Comparison of ENCODE assay signal across 8 mouse cellular contexts in the genomic region with DNA sequence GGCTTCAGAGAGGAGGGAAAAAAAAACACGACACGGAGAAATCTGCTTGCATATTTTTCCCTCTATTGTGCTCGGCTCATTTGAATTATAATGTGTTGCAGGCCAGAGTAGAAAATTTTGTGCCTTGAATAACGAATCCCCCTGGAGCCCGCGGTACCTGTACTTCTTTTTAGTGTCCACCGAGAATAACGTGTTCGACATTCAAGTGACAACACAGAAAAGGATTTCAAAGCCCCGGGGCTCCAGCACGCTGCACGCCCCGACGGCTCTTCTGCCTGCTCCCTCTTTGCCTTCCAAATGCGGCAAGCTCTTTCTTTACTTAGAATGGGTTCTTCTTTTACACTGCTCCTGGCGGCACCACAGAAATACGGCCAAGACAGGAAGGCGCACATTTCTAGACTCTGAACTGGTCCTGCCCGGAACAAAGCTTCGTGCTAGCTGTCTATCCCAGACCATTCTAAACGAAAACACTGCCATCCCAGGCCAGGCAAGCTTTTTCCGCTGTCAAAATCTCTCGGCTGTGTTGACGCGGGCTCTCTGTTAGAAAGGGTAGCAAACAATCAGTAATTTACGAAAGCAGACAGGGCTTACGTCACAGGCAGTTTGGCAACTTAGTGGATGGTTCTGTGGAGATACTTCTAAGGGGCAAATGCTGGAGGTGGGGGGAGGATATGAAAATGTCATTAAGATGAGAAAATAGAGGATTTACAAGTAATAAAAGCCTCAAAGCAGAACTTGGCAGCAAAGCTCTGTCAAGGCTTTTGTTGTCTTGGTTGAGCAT.
A peak's percentile ranks its signal among the peaks of the same experiment; 100 is the strongest.
DNase-seq lines count a peak whose midpoint lies in the region; ATAC-seq lines count a peak whose summit lies in the region.

No protein-coding gene starts in this region.

- H3K27me3 ChIP-seq in intestine, embryonic 15.5 days (replicated peaks): peaks cover 22% of the 10 kb centered on the region

- no peak for ATAC-seq in intestine, embryonic 15.5 days
- peak; percentile 62 for ATAC-seq in megakaryocyte, adult 5-6 weeks (ENCODE audit: poor library complexity, severe bottlenecking)

- H3K27ac ChIP-seq in intestine, embryonic 15.5 days: no peak overlapping the region

- DNase-seq in Muller cell, postnatal 12 days (ENCODE audit: inconsistent ontology term): peak; percentile 50
- DNase-seq in brain, embryonic 18.5 days (ENCODE audit: low read depth, low spot score): peak; percentile 43
- peak; percentile 35 for DNase-seq in forelimb bud, embryonic 11.5 days (ENCODE audit: low read depth, low spot score)
- DNase-seq in left cerebral cortex, adult 8-10 months (ENCODE audit: low spot score in 2 of 2): peak; percentile 34 to 38
- DNase-seq in right cerebral cortex, postnatal 4 days: peak; percentile 44
- DNase-seq in spleen, postnatal 10 days (ENCODE audit: low spot score in 2 of 2): no peak

- no peaks in the 10 kb centered on the region for H3K36me3 ChIP-seq in intestine, embryonic 15.5 days

- no peaks in the 10 kb centered on the region for H3K9me3 ChIP-seq in intestine, embryonic 15.5 days

- peaks cover 7% of the 10 kb centered on the region for H3K4me1 ChIP-seq in intestine, embryonic 15.5 days (replicated peaks)

- H3K4me3 ChIP-seq in intestine, embryonic 15.5 days (replicated peaks): peak overlapping the region; percentile 29

- H3K9ac ChIP-seq in intestine, embryonic 15.5 days: no peak overlapping the region

- peak overlapping the region; percentile 70 for H3K4me2 ChIP-seq in intestine, embryonic 15.5 days (replicated peaks)

- WGBS in intestine, embryonic 15.5 days: 5% methylated on average over 27 of the region's 27 CpGs

Comparison
In these comparisons a context has a peak if more than half of its experiments do, and no peak if none do; other contexts are left out.
1. DNase-seq: peak in Muller cell, postnatal 12 days (single experiment), brain, embryonic 18.5 days (single experiment), forelimb bud, embryonic 11.5 days (single experiment), left cerebral cortex, adult 8-10 months (2 of 2) and right cerebral cortex, postnatal 4 days (single experiment); none in spleen, postnatal 10 days (0 of 2).